Mouse (Mus musculus) stomach, postnatal 0 days (tissue): ENCODE data around the gene Col8a2.

Experiments used
- CTCF ChIP-seq: IDR thresholded peaks from 2 replicates; pipeline ENCODE4 v1.5.1; 2016; ENCODE audit warnings: antibody characterized with exemption, low read depth, mild to moderate bottlenecking, moderate library complexity
- EP300 ChIP-seq: optimal IDR thresholded peaks from 2 replicates; pipeline ENCODE3; 2016; ENCODE audit warnings: antibody characterized with exemption

GRCm38 (mm10) chr4:126278565-126278915 lies 8.1 kb upstream of the Col8a2 start:
- TF ChIP-seq CTCF (no peak), EP300 (no peak)
